Mouse (Mus musculus) layer of hippocampus, adult 11-12 months (tissue): ENCODE measurements around the gene Tom1l1.
"Not testable (repeated sequence)": the region's sequence is repeated elsewhere in the genome, so short reads cannot be mapped to it uniquely, and the experiment has no call there.

Experiments used
- DNase-seq: peaks from one replicate; pipeline ENCODE4 v3.0.0; 2022; ENCODE audit warnings: low spot score

Gene Tom1l1

GRCm38 (mm10) chr11:90687460-90688416 lies at the start of gene Tom1l1:
TSS of gene Tom1l1 (minus strand) at chr11:90688366.
- DNase-seq: peak; percentile 70

GRCm38 (mm10) chr11:90733575-90733974 lies 45.4 kb upstream of the Tom1l1 start:
- DNase-seq: no peak

- no peak for DNase-seq
Measured at GRCm38 (mm10) chr11:90727354-90728125, 39.4 kb upstream of the Tom1l1 start.

GRCm38 (mm10) chr11:90726730-90727129 lies 38.6 kb upstream of the Tom1l1 start:
- no peak for DNase-seq

GRCm38 (mm10) chr11:90722304-90722703 lies 34.1 kb upstream of the Tom1l1 start:
- no peak for DNase-seq

GRCm38 (mm10) chr11:90717719-90718118 lies 29.6 kb upstream of the Tom1l1 start:
- DNase-seq: no peak

GRCm38 (mm10) chr11:90711596-90711995 lies 23.4 kb upstream of the Tom1l1 start:
- DNase-seq: no peak

GRCm38 (mm10) chr11:90707134-90707533 lies 19.0 kb upstream of the Tom1l1 start:
- not testable (repeated sequence) for DNase-seq

- peak; percentile 79 for DNase-seq
Measured at GRCm38 (mm10) chr11:90697480-90698240, 9.5 kb upstream of the Tom1l1 start.

GRCm38 (mm10) chr11:90695811-90696210 lies 7.6 kb upstream of the Tom1l1 start:
- DNase-seq: no peak

GRCm38 (mm10) chr11:90694206-90694605 lies 6.0 kb upstream of the Tom1l1 start:
- no peak for DNase-seq

GRCm38 (mm10) chr11:90690361-90690760 lies 2.2 kb upstream of the Tom1l1 start:
- DNase-seq: no peak

- no peak for DNase-seq
Measured at GRCm38 (mm10) chr11:90687040-90687439, 1.1 kb downstream of the Tom1l1 start.

GRCm38 (mm10) chr11:90686287-90687025 lies 1.7 kb downstream of the Tom1l1 start:
- no peak for DNase-seq

- DNase-seq: no peak
Measured at GRCm38 (mm10) chr11:90685196-90685595, 3.0 kb downstream of the Tom1l1 start.

- DNase-seq: no peak
Measured at GRCm38 (mm10) chr11:90684765-90685164, 3.4 kb downstream of the Tom1l1 start.

- no peak for DNase-seq
Measured at GRCm38 (mm10) chr11:90681171-90681570, 7.0 kb downstream of the Tom1l1 start.

- no peak for DNase-seq
Measured at GRCm38 (mm10) chr11:90678582-90678981, 9.6 kb downstream of the Tom1l1 start.

- DNase-seq: no peak
Measured at GRCm38 (mm10) chr11:90677771-90678288, 10.3 kb downstream of the Tom1l1 start.

- DNase-seq: no peak
Measured at GRCm38 (mm10) chr11:90677027-90677426, 11.1 kb downstream of the Tom1l1 start.

- no peak for DNase-seq
Measured at GRCm38 (mm10) chr11:90675479-90676110, 12.6 kb downstream of the Tom1l1 start.
